Mouse (Mus musculus) testis, postnatal 14 days (tissue): Measurements from ENCODE around the gene Pnpla3.

Experiments used
- DNase-seq: peaks from one replicate; pipeline ENCODE4 v3.0.0; 2021; ENCODE audit warnings: low spot score

Gene Pnpla3

DNA sequence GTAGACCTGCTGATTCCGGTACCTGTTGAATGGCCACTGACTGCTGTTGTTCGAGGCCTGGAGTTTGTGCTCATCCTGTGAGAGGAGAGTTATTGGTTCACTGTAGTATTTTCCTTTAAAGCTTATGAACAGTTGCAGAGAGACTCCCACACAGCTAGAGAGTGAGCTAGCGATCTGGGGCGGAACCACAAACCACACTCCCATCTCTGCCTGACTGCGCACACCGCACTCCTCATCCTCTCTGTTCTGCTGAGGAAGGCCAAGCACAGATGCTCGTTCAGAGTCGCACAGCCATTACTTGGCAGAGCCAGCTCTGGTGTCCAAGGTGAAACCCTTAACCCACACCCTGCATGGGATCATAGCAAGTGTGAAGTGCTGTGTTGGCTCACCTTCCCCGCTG, 11.1 kb downstream of the Pnpla3 start:
- no peak for DNase-seq

DNA sequence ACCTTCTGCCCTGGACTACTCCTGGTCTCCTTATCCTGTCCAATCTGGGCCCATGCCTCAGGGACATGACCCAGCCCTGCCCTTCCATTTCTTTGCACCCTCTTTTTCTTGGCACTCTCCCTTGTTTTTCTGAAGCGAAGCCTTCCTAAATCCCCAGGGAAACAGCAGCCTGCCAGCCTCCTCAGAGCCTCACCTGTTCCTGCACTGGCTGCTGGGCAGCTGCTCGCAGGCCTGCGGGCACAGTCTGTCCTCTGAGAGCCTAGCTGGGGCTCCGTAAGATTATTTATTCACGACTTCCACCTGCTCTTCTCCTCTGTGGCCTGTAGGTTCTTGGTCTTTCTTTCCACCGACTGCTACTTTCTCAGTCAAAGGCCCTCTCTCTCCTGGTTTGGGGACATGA, 14.4 kb downstream of the Pnpla3 start:
- DNase-seq, result no peak

DNA sequence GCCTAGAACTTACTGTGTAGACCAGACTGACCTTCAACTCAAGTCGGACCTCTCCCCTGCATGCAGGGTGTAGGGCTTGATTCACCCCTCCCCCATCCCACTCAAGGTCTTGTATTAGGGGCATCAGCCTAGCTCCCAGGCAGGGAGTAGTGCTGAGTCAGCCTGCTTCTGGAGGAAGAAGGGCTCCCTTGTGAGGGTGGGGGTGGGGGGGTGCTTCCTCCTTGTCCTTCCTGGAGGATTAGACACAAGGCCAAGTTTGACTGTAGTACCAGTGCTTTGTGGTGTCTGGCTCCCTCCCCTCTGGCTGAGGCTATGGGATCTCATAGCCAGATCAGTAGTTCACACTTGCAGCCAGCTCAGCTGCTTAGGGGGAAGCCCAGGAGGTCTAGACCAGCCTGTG, 16.3 kb downstream of the Pnpla3 start:
- DNase-seq, result no peak

DNA sequence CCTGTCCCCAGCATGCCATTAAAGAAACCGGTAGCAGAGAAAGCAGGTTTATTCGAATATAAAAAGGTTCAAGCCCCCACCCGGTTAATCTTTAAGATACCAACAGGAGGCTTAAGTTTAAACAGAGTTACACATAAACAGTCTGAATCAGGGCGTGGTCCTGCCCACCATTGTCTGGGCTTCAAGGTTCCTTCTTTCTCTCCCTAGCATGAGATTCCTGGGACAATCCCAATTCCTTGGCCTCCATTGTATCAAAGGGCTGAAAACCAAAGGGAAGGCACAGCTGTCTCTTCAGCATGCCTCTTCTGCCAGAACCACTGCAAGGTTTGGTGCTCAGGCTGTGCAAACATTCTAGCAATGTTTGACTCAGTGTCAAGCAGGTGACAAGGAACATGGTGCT, 18.6 kb downstream of the Pnpla3 start:
- no peak for DNase-seq

GRCm38 (mm10) chr15:84188887-84189530, 21.4 kb downstream of the Pnpla3 start:
- DNase-seq, result no peak

DNA sequence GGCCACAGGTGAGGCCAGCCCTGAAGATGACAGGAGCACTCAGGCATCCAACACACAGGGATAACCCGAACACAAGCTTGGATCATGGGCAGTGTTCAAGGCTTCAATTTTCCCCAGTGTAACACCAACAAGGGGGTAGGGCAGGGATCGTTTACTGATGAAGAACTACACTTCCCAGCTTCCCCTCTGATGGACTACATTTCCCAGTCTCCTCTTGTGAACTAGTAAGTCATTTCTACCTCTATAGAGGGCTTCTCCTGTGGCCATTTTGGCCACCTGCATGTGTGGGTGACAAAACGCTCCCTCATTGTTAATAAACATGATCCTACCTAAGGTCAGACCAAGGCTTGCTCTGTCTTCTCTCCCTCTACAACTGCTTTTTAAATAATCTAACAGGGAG, 22.2 kb downstream of the Pnpla3 start:
- DNase-seq, result no peak

GRCm38 (mm10) chr15:84191724-84192057, 24.1 kb downstream of the Pnpla3 start:
- no peak for DNase-seq

GRCm38 (mm10) chr15:84192058-84192791, 24.6 kb downstream of the Pnpla3 start, which contains the start of gene Samm50:
Gene Samm50, plus strand, starts transcription at chr15:84192241.
- peak; percentile 93 for DNase-seq

GRCm38 (mm10) chr15:84196486-84197165, 29.0 kb downstream of the Pnpla3 start:
- no peak for DNase-seq

GRCm38 (mm10) chr15:84207327-84207726, 39.7 kb downstream of the Pnpla3 start:
- no peak for DNase-seq

DNA sequence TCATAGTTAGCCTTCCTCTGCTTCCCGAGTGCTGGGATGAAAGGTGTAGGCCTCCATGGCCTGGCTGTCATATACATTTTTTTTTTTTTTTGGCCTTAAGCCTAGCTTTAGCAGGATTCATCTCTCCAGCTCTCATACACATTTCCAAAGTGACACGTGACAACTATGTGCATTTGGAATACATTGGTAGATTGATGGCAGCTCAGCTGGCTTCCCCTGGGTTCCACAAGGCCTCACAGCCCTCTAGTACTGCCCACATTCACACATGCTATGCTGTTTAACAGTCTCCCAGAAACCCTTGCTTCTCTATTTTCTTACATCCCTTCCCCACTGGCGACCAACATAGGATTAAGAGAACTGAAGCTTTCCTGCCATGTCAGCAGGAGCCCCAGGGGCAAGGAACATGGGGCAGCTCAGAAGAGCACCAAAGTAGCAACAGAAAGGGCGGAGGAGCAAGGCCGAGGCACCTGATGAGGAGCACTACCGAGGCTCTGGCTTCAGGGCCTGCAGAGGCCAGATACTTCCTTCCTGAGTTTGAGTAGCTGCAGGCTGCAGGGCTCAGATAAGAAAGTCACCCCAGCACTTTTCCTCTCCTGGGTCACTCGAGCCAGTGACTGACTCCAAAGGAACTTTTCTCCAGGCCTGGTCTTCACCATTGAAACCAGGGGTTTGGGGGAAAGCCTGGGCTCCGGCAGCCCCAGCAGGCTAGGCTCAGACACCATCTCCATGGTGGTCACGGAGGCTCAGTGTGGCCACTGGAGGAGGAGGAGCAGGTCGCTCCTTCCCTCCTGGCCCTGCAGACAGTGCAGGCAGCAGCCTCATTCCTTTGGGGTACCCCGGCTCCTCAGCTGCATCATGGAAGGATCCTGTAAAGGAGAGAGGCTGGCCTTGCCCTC, 42.1 kb downstream of the Pnpla3 start:
- no peak for DNase-seq

DNA sequence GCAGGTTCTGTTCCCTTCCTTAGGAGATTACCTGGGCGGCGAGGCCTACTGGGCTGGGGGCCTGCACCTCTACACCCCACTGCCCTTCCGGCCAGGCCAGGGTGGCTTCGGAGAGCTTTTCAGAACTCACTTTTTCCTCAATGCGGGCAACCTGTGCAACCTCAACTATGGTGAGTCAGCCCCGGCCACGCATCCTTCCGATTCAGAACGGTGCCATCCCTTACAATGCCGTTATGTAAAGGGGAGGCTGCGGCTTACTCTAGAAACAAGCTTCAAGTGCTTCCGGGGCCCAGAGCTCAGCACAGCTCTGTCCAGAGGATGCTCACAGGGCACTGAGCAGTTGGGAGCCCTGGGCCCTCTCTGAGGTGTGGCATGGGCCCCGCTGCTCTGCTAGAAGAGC, 42.8 kb downstream of the Pnpla3 start:
- no peak for DNase-seq

DNA sequence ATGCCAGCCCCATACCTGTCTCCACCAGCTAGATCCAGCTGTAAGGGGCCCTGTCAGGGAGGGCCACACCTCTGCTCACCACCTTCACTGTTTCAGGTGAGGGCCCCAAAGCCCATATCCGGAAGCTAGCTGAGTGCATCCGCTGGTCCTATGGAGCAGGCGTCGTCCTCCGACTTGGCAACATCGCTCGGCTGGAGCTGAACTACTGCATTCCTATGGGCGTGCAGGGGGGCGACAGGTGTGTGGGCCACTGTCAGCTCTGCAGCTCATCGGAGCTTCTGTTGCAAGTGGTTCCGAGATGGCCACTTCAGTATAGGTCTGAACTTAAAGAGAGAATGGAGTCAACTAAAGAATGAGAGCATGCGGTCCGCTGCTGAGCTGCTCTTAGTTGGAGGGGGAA, 43.3 kb downstream of the Pnpla3 start:
- no peak for DNase-seq

DNA sequence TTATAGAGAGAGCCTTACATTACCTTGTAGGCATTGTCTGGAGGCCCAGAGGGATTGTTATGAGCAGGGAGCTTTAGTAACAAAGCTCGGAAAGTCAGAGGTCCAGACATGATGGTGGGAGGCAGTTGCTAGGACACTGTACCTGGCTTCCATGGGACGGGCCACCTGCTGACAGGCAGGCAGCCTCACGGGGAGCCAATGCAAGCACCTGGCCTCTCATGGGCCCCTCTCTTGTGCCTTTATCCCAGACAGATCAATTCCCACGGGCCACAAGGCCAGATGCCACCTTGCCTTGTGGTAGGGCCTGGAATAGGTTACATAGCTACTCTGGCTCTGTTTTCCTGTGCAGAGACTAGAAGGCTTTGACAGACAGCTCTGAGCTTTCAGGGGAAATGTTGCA, 43.9 kb downstream of the Pnpla3 start:
- no peak for DNase-seq

DNA sequence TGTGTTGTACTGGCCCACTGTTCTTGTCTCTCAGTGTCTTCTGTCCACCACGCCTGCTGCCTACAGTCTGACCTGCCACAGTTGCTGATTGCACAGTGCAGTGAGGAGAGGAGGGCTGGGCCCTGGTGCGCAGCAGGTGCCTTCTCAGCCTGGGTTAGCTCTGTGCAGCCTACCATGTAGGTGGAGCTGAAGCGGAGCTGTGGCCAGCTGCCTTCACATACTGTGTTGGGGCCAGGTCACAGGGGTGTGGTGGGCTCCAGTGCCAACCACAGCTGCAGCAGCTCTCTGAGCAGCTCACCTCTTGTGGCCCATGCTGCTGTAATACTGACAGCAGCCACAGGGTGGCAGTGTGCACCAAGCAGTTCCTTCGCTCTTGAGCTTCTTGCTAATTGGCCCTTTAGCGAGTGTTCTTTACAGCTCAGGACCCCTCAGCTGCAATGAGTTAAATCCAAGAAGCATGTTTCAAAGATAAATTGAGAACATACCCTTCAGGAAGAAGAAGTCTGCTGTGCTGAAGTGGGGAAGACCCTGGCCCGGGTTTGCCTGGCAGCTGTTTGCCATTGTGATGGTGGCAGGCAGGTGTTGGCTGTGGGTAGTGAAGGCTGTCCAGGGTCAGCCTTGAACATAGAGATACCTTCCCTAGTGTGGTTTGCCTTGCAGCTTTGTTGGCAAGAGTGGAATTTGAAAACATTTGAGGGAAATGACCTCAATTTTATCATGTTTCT, 44.6 kb downstream of the Pnpla3 start:
- DNase-seq, result peak; percentile 56

DNA sequence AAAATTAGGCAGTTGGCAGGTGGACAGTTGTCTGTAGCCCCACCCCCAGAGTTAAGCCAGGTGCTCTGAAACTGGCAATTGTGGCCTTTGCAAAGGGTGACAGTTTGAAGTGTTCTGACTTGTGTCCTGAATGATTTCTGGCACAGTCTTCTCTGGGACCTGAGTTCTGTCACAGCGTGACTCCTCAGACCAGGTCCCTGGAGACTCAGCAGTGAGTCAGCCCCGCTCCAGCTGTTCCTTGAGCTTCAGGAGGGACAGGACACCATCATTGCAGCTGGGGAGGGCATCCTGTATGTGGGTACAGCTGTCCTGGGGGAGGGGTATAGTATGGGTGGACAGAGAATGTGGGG, 45.1 kb downstream of the Pnpla3 start:
- DNase-seq, result no peak

GRCm38 (mm10) chr15:84213162-84213739, 45.6 kb downstream of the Pnpla3 start:
- DNase-seq, result no peak

DNA sequence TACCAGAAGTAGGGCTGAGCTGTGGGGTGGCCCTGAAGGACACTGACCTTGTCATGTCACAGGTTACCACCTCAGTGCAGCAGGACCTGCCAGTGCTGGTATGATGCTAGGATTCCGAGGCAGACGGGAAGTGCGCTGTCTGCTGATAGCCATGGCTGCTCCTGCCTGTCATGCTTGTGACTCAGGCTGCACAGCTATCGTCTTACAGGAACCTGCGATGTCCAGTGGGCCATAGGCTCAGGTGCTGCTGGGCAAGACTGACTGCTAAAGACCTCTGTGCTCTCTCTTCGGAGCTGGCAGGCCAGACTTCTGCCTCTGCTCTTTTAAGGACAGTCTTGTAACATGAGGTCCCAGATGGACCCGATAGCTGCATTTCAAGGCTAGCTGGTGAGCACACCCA, 46.8 kb downstream of the Pnpla3 start:
- no peak for DNase-seq

GRCm38 (mm10) chr15:84215273-84215672, 47.6 kb downstream of the Pnpla3 start:
- no peak for DNase-seq

GRCm38 (mm10) chr15:84216026-84216425, 48.4 kb downstream of the Pnpla3 start:
- DNase-seq, result no peak

GRCm38 (mm10) chr15:84216461-84217084, 48.9 kb downstream of the Pnpla3 start:
- no peak for DNase-seq
